Mouse (Mus musculus): ENCODE results near the gene Afm. TPM values are rescaled to one million over a fixed set of nuclear protein-coding genes. Genes with fewer than 3 reads are reported as not detected.

Gene Afm
- not detected in 2 replicates for total RNA-seq (2014; rRNA removed)
- not detected in 2 replicates for polyA plus RNA-seq (2015; fragmentation: Nextera tagmentation; extraction: Ambion mirVana)

- Histone ChIP-seq H3K4me3 (ENCODE audit: low read length) (no peak within 1 kb of the TSS), H3K4me1 (ENCODE audit: insufficient read depth, low read length) (no peaks in the 10 kb centered on the region), H3K9ac (replicated peaks; ENCODE audit: low read length) (no peak within 1 kb of the TSS), H3K36me3 (ENCODE audit: insufficient read depth, low read length) (no peaks in the 10 kb centered on the region), H3K9me3 (ENCODE audit: low read length) (no peaks in the 10 kb centered on the region), H3K27me3 (ENCODE audit: insufficient read depth, low read length) (no peaks in the 10 kb centered on the region), H3K4me2 (ENCODE audit: low read depth, low read length) (no peak within 1 kb of the TSS), H3K27ac (no peak within 1 kb of the TSS)
- ATAC-seq: no peak
- DNase-seq (ENCODE audit: low spot score): no peak
- no peak for TF ChIP-seq CTCF (IDR thresholded peaks at IDR 0.05; ENCODE audit: low read depth)
- 87% methylated on average over 6 of the region's 6 CpGs for WGBS
These were observed at the start of gene Afm for GRCm38 (mm10) chr5:90518356-90519100. Afm (plus strand) TSS chr5:90518932.

- H3K27ac ChIP-seq: no peak overlapping the region
- H3K9ac ChIP-seq (replicated peaks; ENCODE audit: low read length): no peak overlapping the region
- ATAC-seq: no peak
- no peaks in the 10 kb centered on the region for H3K9me3 ChIP-seq (ENCODE audit: low read length)
- TF ChIP-seq CTCF (IDR thresholded peaks at IDR 0.05; ENCODE audit: low read depth): no peak
- no peaks in the 10 kb centered on the region for H3K4me1 ChIP-seq (ENCODE audit: insufficient read depth, low read length)
- WGBS: 88% methylated on average over 3 of the region's 3 CpGs
- H3K4me2 ChIP-seq (ENCODE audit: low read depth, low read length): no peak overlapping the region
- DNase-seq (ENCODE audit: low spot score): no peak
- H3K27me3 ChIP-seq (ENCODE audit: insufficient read depth, low read length): no peaks in the 10 kb centered on the region
- no peaks in the 10 kb centered on the region for H3K36me3 ChIP-seq (ENCODE audit: insufficient read depth, low read length)
- H3K4me3 ChIP-seq (ENCODE audit: low read length): no peak overlapping the region
These were observed 47.9 kb upstream of the Afm start for GRCm38 (mm10) chr5:90470836-90471235.

GRCm38 (mm10) chr5:90473902-90474301 lies 44.8 kb upstream of the Afm start:
- Histone ChIP-seq H3K9ac (replicated peaks; ENCODE audit: low read length) (no peak overlapping the region), H3K4me1 (ENCODE audit: insufficient read depth, low read length) (no peaks in the 10 kb centered on the region), H3K27me3 (ENCODE audit: insufficient read depth, low read length) (no peaks in the 10 kb centered on the region), H3K36me3 (ENCODE audit: insufficient read depth, low read length) (no peaks in the 10 kb centered on the region), H3K9me3 (ENCODE audit: low read length) (no peaks in the 10 kb centered on the region), H3K27ac (no peak overlapping the region), H3K4me2 (ENCODE audit: low read depth, low read length) (no peak overlapping the region), H3K4me3 (ENCODE audit: low read length) (no peak overlapping the region)
- ATAC-seq: no peak
- 94% methylated on average over 4 of the region's 4 CpGs for WGBS
- no peak for TF ChIP-seq CTCF (IDR thresholded peaks at IDR 0.05; ENCODE audit: low read depth)
- DNase-seq (ENCODE audit: low spot score): no peak

- no peak for TF ChIP-seq CTCF (IDR thresholded peaks at IDR 0.05; ENCODE audit: low read depth)
- no peak for ATAC-seq
- Histone ChIP-seq H3K9ac (replicated peaks; ENCODE audit: low read length) (no peak overlapping the region), H3K36me3 (ENCODE audit: insufficient read depth, low read length) (no peaks in the 10 kb centered on the region), H3K27me3 (ENCODE audit: insufficient read depth, low read length) (no peaks in the 10 kb centered on the region), H3K4me3 (ENCODE audit: low read length) (no peak overlapping the region), H3K9me3 (ENCODE audit: low read length) (no peaks in the 10 kb centered on the region), H3K4me2 (ENCODE audit: low read depth, low read length) (no peak overlapping the region), H3K27ac (no peak overlapping the region), H3K4me1 (ENCODE audit: insufficient read depth, low read length) (no peaks in the 10 kb centered on the region)
- no peak for DNase-seq (ENCODE audit: low spot score)
- WGBS: 84% methylated on average over 5 of the region's 5 CpGs
These were observed 44.4 kb upstream of the Afm start for GRCm38 (mm10) chr5:90474369-90474768.

GRCm38 (mm10) chr5:90476741-90477140 lies 42.0 kb upstream of the Afm start:
- Histone ChIP-seq H3K27me3 (ENCODE audit: insufficient read depth, low read length) (no peaks in the 10 kb centered on the region), H3K9ac (replicated peaks; ENCODE audit: low read length) (no peak overlapping the region), H3K27ac (no peak overlapping the region), H3K4me2 (ENCODE audit: low read depth, low read length) (no peak overlapping the region), H3K4me3 (ENCODE audit: low read length) (no peak overlapping the region), H3K9me3 (ENCODE audit: low read length) (no peaks in the 10 kb centered on the region), H3K4me1 (ENCODE audit: insufficient read depth, low read length) (no peaks in the 10 kb centered on the region), H3K36me3 (ENCODE audit: insufficient read depth, low read length) (no peaks in the 10 kb centered on the region)
- TF ChIP-seq CTCF (IDR thresholded peaks at IDR 0.05; ENCODE audit: low read depth): no peak
- ATAC-seq (no peak), DNase-seq (ENCODE audit: low spot score) (no peak)
- WGBS: 88% methylated on average over 3 of the region's 3 CpGs

- ATAC-seq: no peak
- H3K4me2 ChIP-seq (ENCODE audit: low read depth, low read length): no peak overlapping the region
- H3K4me1 ChIP-seq (ENCODE audit: insufficient read depth, low read length): no peaks in the 10 kb centered on the region
- no peaks in the 10 kb centered on the region for H3K36me3 ChIP-seq (ENCODE audit: insufficient read depth, low read length)
- no peak overlapping the region for H3K4me3 ChIP-seq (ENCODE audit: low read length)
- H3K9me3 ChIP-seq (ENCODE audit: low read length): no peaks in the 10 kb centered on the region
- TF ChIP-seq CTCF (IDR thresholded peaks at IDR 0.05; ENCODE audit: low read depth): no peak
- no peaks in the 10 kb centered on the region for H3K27me3 ChIP-seq (ENCODE audit: insufficient read depth, low read length)
- H3K27ac ChIP-seq: no peak overlapping the region
- WGBS: 84% methylated on average over 7 of the region's 7 CpGs
- no peak for DNase-seq (ENCODE audit: low spot score)
- H3K9ac ChIP-seq (replicated peaks; ENCODE audit: low read length): no peak overlapping the region
These were observed 41.2 kb upstream of the Afm start for GRCm38 (mm10) chr5:90477308-90478140.

Measured in hindbrain, postnatal 0 days (tissue).